Mouse (Mus musculus): Measurements from ENCODE around the gene Pkig. TPM values are rescaled to one million over a fixed set of nuclear protein-coding genes. Genes with fewer than 3 reads are reported as not detected.
A peak's percentile ranks its signal among the peaks of the same experiment; 100 is the strongest.

The Pkig gene
- polyA plus RNA-seq, 1 experiment, result 152 TPM

GRCm38 (mm10) chr2:163744801-163745570 is 86.8 kb downstream of the Pkig start:
- H3K4me1 ChIP-seq (ENCODE audit: control insufficient read depth, insufficient read depth, low read length), result peaks cover 11% of the 10 kb centered on the region; the same call in 1 of the 2 replicates
- peak overlapping the region; percentile 73 for H3K27ac ChIP-seq (ENCODE audit: control insufficient read depth, insufficient read depth, low read depth, low read length, poor library complexity)
- no peak overlapping the region for H3K4me3 ChIP-seq (replicated peaks; ENCODE audit: control insufficient read depth, low read depth, low read length)
- WGBS, result 11% methylated on average over 10 of the region's 10 CpGs
- TF ChIP-seq POLR2A (IDR thresholded peaks at IDR 0.05; ENCODE audit: borderline replicate concordance, control insufficient read depth, low read depth, low read length) (no peak), CTCF (IDR thresholded peaks at IDR 0.05; ENCODE audit: control insufficient read depth, insufficient read depth, low read length) (no peak)

- H3K27ac ChIP-seq (ENCODE audit: control insufficient read depth, insufficient read depth, low read depth, low read length, poor library complexity), result no peak within 1 kb of the TSS; the same call in 1 of the 2 replicates
- TF ChIP-seq POLR2A (IDR thresholded peaks at IDR 0.05; ENCODE audit: borderline replicate concordance, control insufficient read depth, low read depth, low read length) (no peak), CTCF (IDR thresholded peaks at IDR 0.05; ENCODE audit: control insufficient read depth, insufficient read depth, low read length) (no peak)
- WGBS, result 1% methylated on average over 52 of the region's 57 CpGs
- H3K4me3 ChIP-seq (replicated peaks; ENCODE audit: control insufficient read depth, low read depth, low read length), result peak within 1 kb of the TSS; percentile 59
- peaks cover 4% of the 10 kb centered on the region; the same call in 1 of the 2 replicates for H3K4me1 ChIP-seq (ENCODE audit: control insufficient read depth, insufficient read depth, low read length)
Observed at GRCm38 (mm10) chr2:163749647-163750611, 91.7 kb downstream of the Pkig start, which contains the start of gene Ada. Gene Ada, minus strand, starts transcription at chr2:163750239.

DNA sequence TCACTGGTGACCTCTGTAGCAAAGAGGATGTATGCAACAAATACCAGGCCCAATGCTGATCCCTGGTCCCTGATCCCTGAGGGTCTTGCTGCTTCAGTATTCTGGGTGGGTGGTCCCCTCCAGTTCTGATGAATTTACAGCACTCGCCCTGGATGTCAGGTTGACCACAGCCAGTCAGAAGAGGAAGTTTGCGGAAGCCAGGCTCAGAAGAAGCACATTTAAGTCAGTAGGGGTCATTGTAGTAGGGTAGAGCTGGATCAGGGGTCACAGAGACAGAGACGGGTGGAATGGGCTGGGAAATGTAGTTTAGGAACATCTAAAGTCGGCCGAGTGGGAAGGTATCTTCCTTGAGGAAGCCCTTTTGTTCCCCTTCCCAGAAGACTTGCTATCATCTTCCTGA is 96.0 kb downstream of the Pkig start:
- Histone ChIP-seq H3K4me3 (replicated peaks; ENCODE audit: control insufficient read depth, low read depth, low read length) (no peak overlapping the region), H3K27ac (ENCODE audit: control insufficient read depth, insufficient read depth, low read depth, low read length, poor library complexity) (no peak overlapping the region), H3K4me1 (ENCODE audit: control insufficient read depth, insufficient read depth, low read length) (no peaks in the 10 kb centered on the region; the same call in 1 of the 2 replicates)
- 20% methylated on average over 5 of the region's 5 CpGs for WGBS
- TF ChIP-seq POLR2A (IDR thresholded peaks at IDR 0.05; ENCODE audit: borderline replicate concordance, control insufficient read depth, low read depth, low read length), result no peak
- TF ChIP-seq CTCF (IDR thresholded peaks at IDR 0.05; ENCODE audit: control insufficient read depth, insufficient read depth, low read length), result no peak

- TF ChIP-seq CTCF (IDR thresholded peaks at IDR 0.05; ENCODE audit: control insufficient read depth, insufficient read depth, low read length) (no peak), POLR2A (IDR thresholded peaks at IDR 0.05; ENCODE audit: borderline replicate concordance, control insufficient read depth, low read depth, low read length) (no peak)
- WGBS, result 68% methylated on average over 2 of the region's 2 CpGs
- H3K4me1 ChIP-seq (ENCODE audit: control insufficient read depth, insufficient read depth, low read length), result no peaks in the 10 kb centered on the region; the same call in 1 of the 2 replicates
- no peak overlapping the region for H3K27ac ChIP-seq (ENCODE audit: control insufficient read depth, insufficient read depth, low read depth, low read length, poor library complexity)
- no peak overlapping the region for H3K4me3 ChIP-seq (replicated peaks; ENCODE audit: control insufficient read depth, low read depth, low read length)
Observed at GRCm38 (mm10) chr2:163756723-163757122, 98.5 kb downstream of the Pkig start.

DNA sequence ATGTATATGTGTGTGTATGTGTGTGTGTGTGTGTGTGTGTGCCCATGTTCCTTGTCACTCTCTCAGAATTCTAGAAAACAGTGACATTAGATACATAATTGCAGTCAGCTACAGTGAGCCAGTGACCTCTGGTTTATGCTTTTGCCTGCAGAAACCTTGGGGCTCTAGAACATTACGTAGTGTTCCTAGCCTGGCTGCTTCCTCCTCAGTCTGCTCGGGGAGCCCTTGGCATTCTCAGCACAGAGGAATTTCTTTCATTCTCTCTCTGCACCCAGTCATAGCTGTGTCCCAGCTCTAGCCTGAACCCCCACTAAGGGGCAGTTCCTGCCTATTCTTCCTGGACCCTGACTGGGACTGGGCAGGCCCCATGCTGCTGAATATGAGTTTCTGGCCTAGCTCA is 100.0 kb downstream of the Pkig start:
- H3K4me3 ChIP-seq (replicated peaks; ENCODE audit: control insufficient read depth, low read depth, low read length), result no peak overlapping the region
- 67% methylated on average over 2 of the region's 2 CpGs for WGBS
- no peaks in the 10 kb centered on the region; the same call in 1 of the 2 replicates for H3K4me1 ChIP-seq (ENCODE audit: control insufficient read depth, insufficient read depth, low read length)
- H3K27ac ChIP-seq (ENCODE audit: control insufficient read depth, insufficient read depth, low read depth, low read length, poor library complexity), result no peak overlapping the region
- no peak for TF ChIP-seq POLR2A (IDR thresholded peaks at IDR 0.05; ENCODE audit: borderline replicate concordance, control insufficient read depth, low read depth, low read length)
- no peak for TF ChIP-seq CTCF (IDR thresholded peaks at IDR 0.05; ENCODE audit: control insufficient read depth, insufficient read depth, low read length)

DNA sequence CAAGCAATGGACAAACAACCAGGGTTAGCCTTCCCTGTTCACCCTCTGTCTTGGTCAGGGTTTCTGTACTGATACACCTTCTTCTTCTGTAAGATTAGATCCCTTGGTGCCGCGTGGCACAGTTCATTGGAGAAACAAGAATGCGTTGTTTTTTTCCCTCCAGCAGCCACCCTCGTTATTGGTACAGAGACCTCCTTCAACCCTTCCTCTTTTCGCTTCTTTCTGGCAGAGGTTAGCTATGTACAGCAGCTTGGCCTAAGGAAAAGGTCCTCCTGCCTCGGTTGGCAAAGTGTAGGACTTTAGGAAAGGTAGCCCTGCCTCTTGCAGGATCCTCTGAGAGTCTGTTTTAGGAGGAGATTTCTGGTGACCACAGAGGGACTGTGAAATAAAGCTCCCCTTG is 102.4 kb downstream of the Pkig start:
- TF ChIP-seq POLR2A (IDR thresholded peaks at IDR 0.05; ENCODE audit: borderline replicate concordance, control insufficient read depth, low read depth, low read length) (no peak), CTCF (IDR thresholded peaks at IDR 0.05; ENCODE audit: control insufficient read depth, insufficient read depth, low read length) (no peak)
- no peaks in the 10 kb centered on the region; the same call in 1 of the 2 replicates for H3K4me1 ChIP-seq (ENCODE audit: control insufficient read depth, insufficient read depth, low read length)
- H3K27ac ChIP-seq (ENCODE audit: control insufficient read depth, insufficient read depth, low read depth, low read length, poor library complexity), result no peak overlapping the region
- H3K4me3 ChIP-seq (replicated peaks; ENCODE audit: control insufficient read depth, low read depth, low read length), result no peak overlapping the region
- 35% methylated on average over 6 of the region's 6 CpGs for WGBS

- Histone ChIP-seq H3K4me1 (ENCODE audit: control insufficient read depth, insufficient read depth, low read length) (peaks cover 2% of the 10 kb centered on the region; the same call in 1 of the 2 replicates), H3K27ac (ENCODE audit: control insufficient read depth, insufficient read depth, low read depth, low read length, poor library complexity) (no peak overlapping the region), H3K4me3 (replicated peaks; ENCODE audit: control insufficient read depth, low read depth, low read length) (no peak overlapping the region)
- 27% methylated on average over 7 of the region's 7 CpGs for WGBS
- TF ChIP-seq POLR2A (IDR thresholded peaks at IDR 0.05; ENCODE audit: borderline replicate concordance, control insufficient read depth, low read depth, low read length) (no peak), CTCF (IDR thresholded peaks at IDR 0.05; ENCODE audit: control insufficient read depth, insufficient read depth, low read length) (no peak)
Observed at GRCm38 (mm10) chr2:163761402-163761801, 103.2 kb downstream of the Pkig start.

GRCm38 (mm10) chr2:163766261-163766660 is 108.1 kb downstream of the Pkig start:
- no peak overlapping the region for H3K4me3 ChIP-seq (replicated peaks; ENCODE audit: control insufficient read depth, low read depth, low read length)
- TF ChIP-seq CTCF (IDR thresholded peaks at IDR 0.05; ENCODE audit: control insufficient read depth, insufficient read depth, low read length) (no peak), POLR2A (IDR thresholded peaks at IDR 0.05; ENCODE audit: borderline replicate concordance, control insufficient read depth, low read depth, low read length) (no peak)
- H3K27ac ChIP-seq (ENCODE audit: control insufficient read depth, insufficient read depth, low read depth, low read length, poor library complexity), result no peak overlapping the region
- peaks cover 2% of the 10 kb centered on the region; the same call in 1 of the 2 replicates for H3K4me1 ChIP-seq (ENCODE audit: control insufficient read depth, insufficient read depth, low read length)
